Mouse (Mus musculus) urinary bladder, postnatal 4 days (tissue): ENCODE results near the gene Pkig.
"Not testable (repeated sequence)": the region's sequence is repeated elsewhere in the genome, so short reads cannot be mapped to it uniquely, and the experiment has no call there.

Experiments used
- DNase-seq, 2 experiments: peaks; one replicate each; pipeline ENCODE4 v3.0.0; 2021 to 2022; ENCODE audit warnings: low spot score in 2 of 2

The Pkig gene

DNA sequence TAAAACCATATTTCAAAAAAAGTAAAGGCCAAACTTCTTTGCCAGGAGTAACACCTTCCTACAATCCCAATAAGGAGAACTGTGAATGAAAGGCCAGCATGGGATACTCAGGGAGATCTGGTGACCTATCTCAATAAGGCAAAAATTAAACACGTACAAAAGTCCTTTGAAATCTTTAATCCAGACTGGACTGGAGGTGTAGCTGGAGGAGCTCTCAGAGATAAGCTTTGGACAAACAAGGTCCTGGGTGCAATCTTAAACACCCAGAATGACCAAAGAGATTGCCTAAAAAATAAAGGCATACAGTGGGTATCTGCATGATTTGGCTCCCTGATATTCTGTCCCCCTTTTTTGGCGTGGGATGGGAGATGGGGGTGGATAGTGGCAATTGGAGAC is 14.6 kb upstream of the Pkig start:
- no peak for DNase-seq

DNA sequence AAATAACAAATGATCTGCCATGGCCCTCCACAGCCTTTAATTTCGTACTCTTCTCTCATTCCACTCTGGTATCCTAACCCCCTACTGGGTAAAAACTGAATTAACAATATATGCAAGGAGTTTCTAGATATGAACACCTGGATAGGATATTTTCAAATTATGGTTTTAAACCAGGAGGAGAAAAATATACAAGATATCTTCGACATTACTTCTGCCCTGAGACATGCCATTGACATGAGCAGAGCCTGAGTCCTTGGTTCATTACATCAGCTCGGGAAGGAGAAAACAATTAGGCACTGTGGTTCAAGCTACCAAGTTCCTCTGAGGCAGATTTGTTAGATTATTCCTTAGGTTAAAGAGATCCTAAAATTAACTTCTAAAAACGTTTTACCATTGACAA is 14.1 kb upstream of the Pkig start:
- DNase-seq: no peak

DNA sequence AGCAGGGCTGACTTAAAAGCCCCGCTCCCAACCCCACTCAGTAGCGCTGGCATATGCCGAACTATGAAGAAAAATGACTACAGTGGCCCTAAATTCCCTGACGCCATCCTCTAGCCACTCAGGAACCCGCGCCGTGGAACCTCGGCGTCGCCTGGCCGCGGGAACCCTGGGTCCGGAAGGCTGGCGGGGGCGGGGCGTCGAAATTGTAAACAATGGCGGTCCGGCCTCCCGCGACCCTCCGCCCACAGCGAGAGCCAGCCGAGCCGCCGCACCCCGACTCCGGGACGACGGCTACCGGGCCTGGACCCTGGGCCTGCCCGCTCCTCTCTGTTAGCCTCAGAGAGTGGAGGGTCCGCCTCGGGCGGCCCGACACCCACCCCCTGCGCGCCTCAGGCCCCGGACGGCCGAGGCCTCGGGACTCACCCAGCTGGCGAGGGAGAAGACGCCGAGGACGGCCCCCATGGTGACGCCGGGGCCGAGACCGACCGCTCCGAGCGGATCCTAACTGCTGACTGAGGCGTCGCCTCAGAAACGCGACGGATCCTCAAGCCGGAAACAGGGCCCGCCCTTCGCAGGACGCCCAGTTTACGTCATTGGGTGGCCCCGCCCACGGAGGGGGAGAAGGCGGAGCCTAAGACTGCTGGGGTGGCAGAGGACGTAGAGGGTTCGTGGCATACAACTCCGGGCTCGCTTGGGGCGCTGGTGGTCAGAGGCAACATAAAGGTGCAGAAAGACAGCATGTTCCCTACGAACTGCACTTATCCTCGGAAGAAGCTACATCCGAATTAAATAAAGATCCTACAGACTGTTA is 13.4 kb upstream of the Pkig start, which contains the start of gene Serinc3:
Serinc3 (minus strand) TSS at position 557 of the 811 bp plus-strand sequence.
- peak; percentile 99 for DNase-seq

DNA sequence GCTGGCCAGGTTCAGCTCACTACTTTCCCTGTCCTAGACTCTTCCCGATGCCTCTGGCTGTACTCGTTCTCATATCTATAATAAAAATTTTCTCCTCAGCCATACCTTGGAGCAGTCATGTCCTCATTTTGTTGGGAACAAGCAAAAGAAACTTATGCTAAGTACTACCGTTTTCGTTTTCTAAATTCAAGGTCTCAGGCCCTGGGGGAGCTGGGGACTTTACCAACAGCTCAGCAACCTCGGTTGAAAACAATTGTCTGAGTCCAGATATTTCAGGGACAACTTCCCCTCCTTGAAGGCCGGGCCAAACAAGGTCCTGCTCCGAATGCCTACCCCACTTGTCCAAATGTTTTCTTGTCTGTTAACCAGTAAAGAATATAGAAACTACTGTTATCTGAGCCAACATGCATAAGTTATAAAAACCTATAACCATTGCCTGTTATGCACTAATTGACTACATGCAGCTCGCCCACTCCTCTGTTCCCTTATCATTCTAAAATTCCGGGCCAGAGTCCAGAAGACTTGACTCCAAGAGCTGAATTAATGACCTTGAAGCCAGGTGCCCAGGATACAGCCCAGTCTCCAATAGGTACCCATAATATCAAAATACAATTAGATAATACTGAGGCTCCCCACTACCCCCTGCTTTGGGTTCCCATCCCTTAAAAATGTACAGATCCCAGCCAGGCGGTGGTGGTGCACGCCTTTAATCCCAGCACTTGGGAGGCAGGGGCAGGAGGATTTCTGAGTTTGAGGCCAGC is 12.3 kb upstream of the Pkig start:
- no peak for DNase-seq

DNA sequence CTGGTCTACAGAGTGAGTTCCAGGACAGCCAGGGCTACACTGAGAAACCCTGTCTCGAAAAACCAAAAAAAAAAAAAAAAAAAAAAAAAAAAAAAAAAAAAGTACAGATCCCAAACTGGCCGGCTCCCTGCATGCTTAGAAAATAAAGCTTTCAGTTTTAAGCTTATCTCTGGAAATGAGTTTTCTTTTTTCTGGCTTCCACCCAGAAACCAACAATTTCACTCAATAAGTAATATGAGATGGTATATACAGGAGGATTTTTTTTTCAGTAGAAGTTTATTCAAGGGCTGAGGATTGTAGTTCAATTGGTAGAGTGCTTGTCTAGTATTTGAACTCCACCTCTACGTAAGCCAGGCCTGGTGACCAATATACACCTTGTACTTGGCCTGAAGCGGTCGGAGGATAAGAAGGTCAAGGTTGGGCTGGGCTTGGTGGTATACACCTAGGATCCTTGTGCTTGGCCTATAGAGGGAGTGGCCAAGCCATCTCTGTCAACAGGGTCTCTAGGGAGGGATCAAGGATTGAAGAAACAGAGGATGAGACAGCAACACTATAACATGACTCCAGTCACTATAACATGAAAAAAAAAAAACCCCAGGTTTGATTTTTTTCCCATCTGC is 11.6 kb upstream of the Pkig start:
- no peak for DNase-seq

DNA sequence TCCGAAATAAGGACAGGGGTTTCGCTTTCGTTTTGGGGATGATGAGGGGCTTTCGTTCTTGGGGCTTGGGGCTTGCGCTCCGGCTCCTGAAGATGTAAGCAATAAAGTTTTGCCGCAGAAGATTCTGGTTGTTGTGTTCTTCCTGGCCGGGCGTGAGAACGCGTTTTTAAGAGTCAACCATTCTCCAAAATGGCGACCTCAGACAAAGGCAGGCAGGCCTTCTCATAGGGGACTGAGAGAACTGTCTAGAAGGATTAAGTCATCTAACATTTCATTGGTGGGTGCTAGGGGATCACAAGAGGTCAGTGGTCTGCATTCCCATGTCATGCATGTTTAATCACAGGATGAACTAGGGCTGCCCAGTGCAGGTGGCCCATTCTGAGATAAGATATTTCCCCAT is 2.5 kb upstream of the Pkig start:
- not testable (repeated sequence) for DNase-seq

DNA sequence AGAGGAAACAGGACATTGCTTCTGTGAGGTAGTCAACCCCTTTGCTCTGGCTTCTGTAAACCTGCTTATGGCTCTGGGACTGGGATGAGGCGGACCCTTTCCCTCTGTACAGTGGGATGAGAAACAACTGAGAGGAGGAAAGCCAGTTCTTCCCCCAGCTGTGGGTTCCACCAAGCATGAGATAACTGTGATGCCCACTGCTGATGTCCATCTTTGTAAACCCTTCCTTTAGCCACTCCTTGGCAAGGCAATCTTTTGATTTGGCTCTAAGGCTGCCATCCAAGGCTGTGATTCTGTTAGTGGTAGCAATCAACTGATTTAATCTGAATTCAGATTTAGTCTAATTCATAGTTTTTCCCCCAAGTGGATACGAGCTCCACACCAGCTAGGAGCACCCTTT is 700 bp upstream of the Pkig start:
- DNase-seq: no peak

DNA sequence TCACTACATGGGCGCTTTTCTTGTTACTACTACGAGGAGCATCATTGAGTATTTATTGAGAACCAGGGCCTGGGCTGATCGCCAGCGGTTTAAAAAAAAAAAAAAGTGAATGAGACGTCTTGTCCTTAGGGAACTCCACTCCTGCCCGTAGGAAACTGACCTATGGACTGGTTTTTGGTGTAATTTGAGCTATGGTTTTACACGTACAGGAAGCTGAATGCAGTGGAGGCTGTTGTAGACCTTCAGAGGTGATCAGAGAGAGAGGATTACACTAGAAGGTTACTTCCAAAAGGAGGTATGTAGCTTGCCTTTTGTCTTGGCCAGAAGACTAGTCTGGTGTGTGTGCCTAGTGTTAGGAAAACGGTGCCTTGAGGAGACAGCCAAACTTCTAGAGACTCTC is 755 bp downstream of the Pkig start:
- DNase-seq: no peak

DNA sequence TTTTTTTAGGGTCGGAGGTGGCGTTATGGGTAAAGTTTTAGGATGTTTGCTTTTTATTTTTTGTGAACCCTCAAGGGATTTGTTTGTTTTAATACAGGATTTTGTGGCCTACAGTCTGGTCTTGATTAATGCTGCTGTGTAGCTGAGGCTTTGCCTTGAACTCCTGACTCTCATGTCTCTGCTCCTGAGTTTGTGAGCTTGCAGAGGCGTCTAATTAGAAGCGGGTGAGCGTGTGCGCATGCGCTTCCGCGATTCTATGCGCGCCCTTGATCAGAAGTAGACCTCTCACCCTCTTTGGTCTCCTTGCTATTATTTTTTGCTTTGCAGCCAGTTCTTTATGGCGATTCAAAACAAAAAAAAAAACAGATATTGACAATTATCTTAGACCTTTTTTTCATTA is 1.2 kb downstream of the Pkig start:
- DNase-seq: no peak

DNA sequence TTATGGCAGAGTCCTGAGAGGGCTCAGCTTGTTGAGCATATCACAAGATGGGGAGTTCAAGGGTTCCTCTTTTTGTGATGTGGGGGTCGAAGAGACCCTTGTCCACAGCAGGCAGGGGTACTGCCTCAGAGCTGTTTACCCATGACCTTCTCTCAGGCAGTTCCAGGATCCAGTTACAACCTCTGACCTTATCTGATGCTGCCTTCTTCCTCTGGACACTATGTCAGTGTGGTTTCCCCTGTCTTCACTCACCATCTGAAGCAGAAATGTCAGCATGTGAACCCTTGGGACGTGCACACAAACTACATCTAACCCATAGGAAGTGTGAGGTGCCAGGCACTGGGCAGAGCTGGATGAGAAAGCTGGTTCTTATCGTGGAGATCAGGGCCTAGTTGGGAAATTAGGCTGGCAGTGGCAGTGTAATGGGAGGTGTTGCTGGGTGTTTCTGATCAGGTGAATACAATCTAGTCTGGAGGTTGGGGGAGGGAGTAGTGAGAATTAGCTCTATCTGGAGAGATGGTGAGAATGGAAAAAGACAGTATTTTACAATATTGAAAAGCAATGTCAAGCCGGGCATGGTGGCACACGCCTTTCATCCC is 2.0 kb downstream of the Pkig start:
- DNase-seq: no peak

DNA sequence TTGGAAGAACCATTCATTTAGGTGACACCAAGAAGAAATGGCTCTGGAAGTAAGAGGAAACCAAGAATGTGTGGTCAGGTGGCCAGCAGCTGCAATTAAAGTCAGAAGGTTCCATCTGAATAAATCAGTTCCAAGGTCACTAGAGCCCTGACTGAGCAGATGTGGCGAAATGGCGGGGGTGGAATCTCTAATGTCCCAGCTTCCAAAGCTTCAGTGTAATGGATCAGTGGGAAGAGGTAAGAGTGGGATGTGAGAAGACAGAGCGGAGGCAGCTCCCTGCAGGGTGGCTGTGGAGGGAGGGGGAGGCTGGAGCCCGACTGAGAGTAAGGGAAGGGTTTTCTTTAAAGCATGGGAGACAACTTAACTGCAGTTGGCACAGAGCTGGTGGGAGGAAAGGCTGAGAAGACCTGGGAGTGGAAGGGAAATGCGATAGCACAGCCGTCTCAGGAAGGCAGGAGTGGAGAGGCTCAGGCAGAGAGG is 3.2 kb downstream of the Pkig start:
- no peak for DNase-seq

DNA sequence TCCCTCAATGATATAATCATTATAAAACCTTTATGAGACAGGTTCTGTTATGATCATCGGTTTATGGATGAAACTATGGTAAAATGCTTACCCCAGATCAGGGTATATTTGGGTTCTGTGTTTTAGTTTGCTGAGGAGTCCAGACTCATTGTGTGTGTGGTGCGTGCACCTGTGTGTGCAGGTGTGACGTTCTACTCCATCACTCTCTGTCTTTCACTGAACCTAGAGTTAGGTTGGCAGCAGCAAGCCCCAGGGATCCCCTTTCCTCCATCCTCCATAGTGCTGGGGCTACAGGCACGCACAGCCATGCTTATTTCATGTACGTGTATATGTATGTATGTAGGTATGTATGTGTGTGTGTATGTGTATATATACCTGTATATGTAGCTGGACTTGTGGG is 3.9 kb downstream of the Pkig start:
- DNase-seq: no peak

DNA sequence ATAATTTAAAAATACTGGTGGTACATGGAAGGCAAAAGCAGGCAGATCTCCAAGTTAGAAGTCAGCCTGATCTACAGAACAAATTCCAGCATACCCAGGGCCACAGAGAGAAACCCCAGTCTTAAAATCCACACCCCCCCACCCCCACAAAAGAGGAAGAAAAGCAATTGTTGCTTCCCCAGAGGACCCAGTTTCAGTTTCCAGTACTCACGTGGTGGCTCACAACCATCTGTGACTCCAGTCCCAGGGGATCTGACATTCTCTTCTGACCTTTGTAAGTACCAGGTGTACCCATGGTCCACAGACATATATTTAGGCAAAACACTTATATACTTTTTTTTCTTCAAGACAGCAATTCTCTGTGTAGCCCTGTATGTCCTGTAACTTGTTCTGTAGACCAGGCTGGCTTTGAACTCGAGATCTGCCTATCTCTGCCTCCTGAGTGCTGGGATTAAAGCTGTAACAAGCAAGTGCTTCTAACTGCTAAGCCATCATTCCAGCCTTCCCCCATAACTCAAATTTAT is 4.6 kb downstream of the Pkig start:
- no peak for DNase-seq

DNA sequence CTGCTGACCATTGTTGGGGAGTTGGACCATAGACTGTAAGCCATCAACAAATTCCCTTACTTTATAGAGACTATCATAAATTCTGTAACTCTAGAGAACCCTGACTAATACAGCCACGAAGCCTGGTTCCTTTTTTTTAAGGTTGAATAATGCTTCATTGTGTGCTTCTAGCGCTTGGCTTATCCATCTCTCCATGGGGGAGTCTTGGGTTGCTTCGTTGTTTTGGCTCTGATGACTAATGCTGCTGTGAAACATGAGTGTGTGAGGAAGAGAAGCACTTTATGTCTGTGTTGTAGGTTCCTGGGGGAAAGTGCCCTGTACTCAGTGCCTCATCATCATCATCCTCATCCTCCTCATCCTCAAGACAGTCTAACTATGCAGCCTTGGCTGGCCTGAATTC is 5.7 kb downstream of the Pkig start:
- no peak for DNase-seq

DNA sequence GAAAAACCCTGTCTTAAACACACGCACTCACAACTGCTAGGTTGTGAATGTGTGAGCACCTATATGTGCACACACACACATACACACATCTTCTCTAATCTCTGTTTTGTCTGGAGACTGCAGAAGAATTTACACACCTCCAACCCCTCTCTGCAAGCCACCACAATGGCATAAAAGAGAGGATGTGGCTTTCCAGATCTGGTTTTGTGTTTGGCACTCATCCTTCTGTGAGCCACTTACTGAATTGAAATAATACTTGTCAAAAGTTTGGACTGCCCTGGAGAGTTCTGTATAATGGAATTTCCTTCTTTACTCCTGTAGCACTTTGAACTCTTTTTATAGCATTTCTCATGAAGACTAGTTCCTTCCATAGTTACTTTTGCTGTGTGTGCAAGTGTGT is 8.9 kb downstream of the Pkig start:
- DNase-seq: no peak

DNA sequence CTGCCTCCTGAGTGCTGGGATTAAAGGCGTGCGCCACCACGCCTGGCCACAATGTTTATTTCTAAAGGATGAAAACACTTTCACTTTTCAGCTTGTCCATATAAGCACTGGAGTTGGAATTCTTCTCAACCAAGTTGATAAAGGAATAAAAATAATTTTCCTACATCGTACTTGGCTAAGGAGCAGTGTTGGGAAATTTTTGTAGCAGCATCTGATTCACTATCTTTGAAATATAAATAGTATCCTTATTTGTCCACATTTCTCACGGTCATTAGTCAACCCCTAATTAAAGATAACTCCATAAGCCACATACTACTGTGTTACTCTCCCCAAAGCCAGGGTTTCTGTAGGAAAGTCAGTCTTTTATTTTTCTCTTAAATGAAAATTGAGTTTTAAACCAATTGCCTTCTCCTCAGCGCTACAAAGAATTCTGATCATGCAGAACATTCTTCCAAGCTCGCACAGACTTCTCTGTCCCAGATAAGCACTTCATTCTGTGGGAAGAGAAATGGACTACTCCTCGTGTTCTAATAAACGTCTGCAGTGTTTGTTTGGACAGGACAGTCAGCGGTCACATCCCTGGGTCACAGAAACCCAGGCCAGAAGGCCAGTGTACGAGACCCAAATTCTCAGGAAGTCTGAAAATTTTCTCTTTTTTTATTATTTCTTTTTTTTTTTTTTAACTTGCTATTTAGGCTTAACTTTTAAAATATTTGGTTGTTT is 12.8 kb downstream of the Pkig start:
- DNase-seq: no peak

DNA sequence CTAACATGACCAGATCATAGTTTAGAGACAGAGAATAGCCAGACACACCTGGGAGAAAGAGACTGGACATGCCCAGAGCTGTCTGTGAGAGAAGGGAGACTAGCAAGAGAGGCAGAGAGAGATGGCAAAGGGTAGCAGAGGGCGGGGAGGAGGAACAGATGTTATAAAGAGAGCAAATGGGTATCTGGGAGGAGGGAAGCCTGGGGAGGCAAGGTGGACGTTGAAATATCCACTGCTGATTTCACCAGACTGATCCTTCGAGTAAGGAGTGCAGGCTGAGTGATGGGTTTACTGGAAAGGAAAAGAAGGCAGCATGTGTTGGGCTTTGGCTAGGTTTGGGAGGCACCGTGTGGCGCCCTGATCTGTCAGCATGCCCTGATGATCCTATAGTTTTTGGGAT is 16.2 kb downstream of the Pkig start:
- no peak for DNase-seq

DNA sequence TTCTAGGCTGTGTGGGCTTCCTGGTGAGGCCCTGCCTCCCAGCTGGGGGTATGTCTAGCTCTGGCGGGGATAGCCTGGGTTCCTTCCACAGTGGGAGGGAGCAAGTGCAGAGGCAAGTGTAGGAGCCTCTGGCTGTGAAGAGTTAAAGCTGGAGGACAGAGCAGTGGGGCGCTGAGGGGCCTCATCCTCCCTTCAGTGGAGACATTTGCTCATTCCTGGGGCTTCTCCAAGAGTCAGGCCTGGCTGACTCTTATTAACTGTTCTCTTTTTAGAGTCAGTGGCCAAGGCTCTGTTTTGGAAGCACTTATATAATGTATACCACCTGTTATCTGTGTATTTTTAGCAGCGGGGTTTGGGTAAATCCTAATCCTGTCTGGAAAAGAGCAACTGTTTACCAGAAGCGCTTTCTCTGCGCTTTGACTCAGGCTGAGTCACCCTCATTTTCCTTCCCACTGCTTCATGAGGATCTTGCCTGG is 17.0 kb downstream of the Pkig start:
- DNase-seq: peak in 1 of 2 experiments; percentile 42

DNA sequence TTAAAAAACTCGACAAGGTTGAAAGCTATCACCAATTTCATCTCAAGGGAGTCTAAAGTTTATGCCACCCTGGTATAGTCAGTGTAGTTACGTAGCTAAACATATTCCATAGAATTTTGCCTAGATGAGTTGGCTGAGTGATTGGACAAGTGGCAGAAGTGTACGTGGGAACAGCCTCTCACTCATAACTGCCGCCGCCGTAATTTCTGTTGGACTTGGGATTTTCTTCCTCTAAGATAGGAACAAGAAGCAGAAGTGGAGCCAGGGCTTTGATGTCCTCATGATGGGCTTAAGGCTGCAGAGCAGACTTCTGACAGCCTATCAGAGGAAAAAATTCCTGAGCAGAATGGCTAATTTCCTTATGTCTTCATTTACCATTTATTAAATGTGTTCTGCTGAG is 17.5 kb downstream of the Pkig start:
- DNase-seq: no peak

DNA sequence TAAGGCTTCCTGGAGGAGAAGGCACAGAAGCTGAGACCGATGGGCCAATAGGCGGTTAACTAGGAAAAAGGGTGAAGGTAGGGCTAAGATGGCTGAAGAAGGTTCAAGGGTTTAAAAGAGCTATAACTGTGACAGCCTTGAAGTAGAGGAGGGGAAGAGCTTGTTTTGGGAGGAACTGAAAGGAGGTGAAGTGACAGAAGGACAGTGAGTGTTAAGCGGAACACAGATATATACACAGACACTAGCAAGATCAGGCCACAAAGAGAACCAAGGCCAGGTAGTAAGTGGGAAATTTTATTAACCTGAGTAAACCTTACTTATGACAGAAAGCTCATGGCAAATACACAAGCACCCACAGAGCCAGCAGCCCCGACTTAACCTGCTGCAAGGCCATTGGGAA is 18.1 kb downstream of the Pkig start:
- no peak for DNase-seq

DNA sequence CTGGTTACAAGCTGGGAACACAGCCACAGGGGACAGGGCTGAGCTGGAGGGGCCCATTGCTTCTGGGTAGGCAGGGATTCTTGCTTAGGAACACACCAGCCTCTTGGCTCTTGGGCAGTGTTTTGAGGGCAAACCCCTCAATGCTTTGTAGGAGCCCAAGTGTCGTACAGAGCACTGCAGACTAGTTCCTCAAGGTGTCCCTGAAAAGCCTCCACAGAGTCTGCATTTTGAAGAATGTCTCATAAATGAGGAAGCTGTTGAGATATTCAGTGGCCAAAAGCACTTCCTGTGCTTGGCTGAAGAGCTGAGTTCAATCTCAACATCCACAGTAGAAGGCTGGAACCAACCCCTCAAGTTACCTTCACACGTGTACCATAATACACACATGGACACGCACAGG is 18.6 kb downstream of the Pkig start:
- no peak for DNase-seq
